Mouse (Mus musculus): ENCODE data around the gene Carmil2.

Gene Carmil2

GRCm38 (mm10) chr8:105722861-105723260, 36.8 kb downstream of the Carmil2 start:
- no peak for DNase-seq (ENCODE audit: low spot score)

GRCm38 (mm10) chr8:105725726-105726125, 39.7 kb downstream of the Carmil2 start:
- DNase-seq (ENCODE audit: low spot score): no peak

GRCm38 (mm10) chr8:105727397-105728124, 41.5 kb downstream of the Carmil2 start:
- no peak for DNase-seq (ENCODE audit: low spot score)

- DNase-seq (ENCODE audit: low spot score): no peak
Observed at GRCm38 (mm10) chr8:105732186-105732585, 46.1 kb downstream of the Carmil2 start.

- DNase-seq (ENCODE audit: low spot score): no peak
Observed at GRCm38 (mm10) chr8:105739216-105739615, 53.1 kb downstream of the Carmil2 start.

- DNase-seq (ENCODE audit: low spot score): no peak
Observed at GRCm38 (mm10) chr8:105743301-105743700, 57.2 kb downstream of the Carmil2 start.

Data from yolk sac, embryonic 10.5 days (tissue).